Mouse (Mus musculus) MEL (cell line): ENCODE results near the gene Fpr2. TPM values are rescaled to one million over a fixed set of nuclear protein-coding genes. Genes with fewer than 3 reads are reported as not detected.
"Not testable (repeated sequence)": the region's sequence is repeated elsewhere in the genome, so short reads cannot be mapped to it uniquely, and the experiment has no call there.

Experiments used
- DNase-seq: peaks from one replicate; pipeline ENCODE4 v3.0.0; 2011; ENCODE audit warnings: low read depth, low spot score
- H3K27ac ChIP-seq: 2 replicates; pipeline ENCODE4 v1.5.1; 2012; ENCODE audit warnings: low read depth, mild to moderate bottlenecking, control low read depth, low read length, moderate library complexity; ENCODE audit not compliant: control insufficient read depth
- H3K27me3 ChIP-seq, 2 experiments: fragments of 150-350 bp in 1 of 2; sonication (generic) in 1 of 2; 2 replicates each; pipeline ENCODE4 v1.6.1; 2012; ENCODE audit warnings: low read length in 2 of 2, mild to moderate bottlenecking in 2 of 2, improper control_type of control experiment in 1 of 2, moderate library complexity in 1 of 2; ENCODE audit not compliant: insufficient read depth in 2 of 2, control insufficient read depth in 1 of 2
- H3K36me3 ChIP-seq, 2 experiments: 2 replicates each; pipeline ENCODE4 v1.6.1; 2012 to 2014; ENCODE audit warnings: low read length in 2 of 2, improper control_type of control experiment in 1 of 2, inconsistent platforms in 1 of 2, mild to moderate bottlenecking in 1 of 2; ENCODE audit not compliant: insufficient read depth in 2 of 2, control insufficient read depth in 1 of 2
- H3K4me1 ChIP-seq, 2 experiments: fragments of 150-350 bp in 1 of 2; sonication (generic) in 1 of 2; 2 replicates each; pipeline ENCODE4 v1.6.1; 2012; ENCODE audit warnings: low read length in 2 of 2, improper control_type of control experiment in 1 of 2, mild to moderate bottlenecking in 1 of 2; ENCODE audit not compliant: insufficient read depth in 2 of 2, control insufficient read depth in 1 of 2
- H3K4me3 ChIP-seq, 2 experiments: fragments of 150-350 bp in 1 of 2; sonication (generic) in 1 of 2; 2 replicates each; pipeline ENCODE4 v1.5.1; 2012; ENCODE audit warnings: low read depth in 2 of 2, low read length in 2 of 2, mild to moderate bottlenecking in 2 of 2, moderate library complexity in 2 of 2, control low read depth in 1 of 2, improper control_type of control experiment in 1 of 2; ENCODE audit not compliant: control insufficient read depth in 1 of 2, insufficient read depth in 1 of 2
- H3K79me2 ChIP-seq: 2 replicates; pipeline ENCODE4 v1.6.1; 2012; ENCODE audit warnings: mild to moderate bottlenecking, low read length, moderate library complexity; ENCODE audit not compliant: control insufficient read depth, poor library complexity, insufficient read depth
- H3K9ac ChIP-seq: 2 replicates; pipeline ENCODE4 v1.6.1; 2012; ENCODE audit warnings: low read depth, mild to moderate bottlenecking, control low read depth, low read length, moderate library complexity; ENCODE audit not compliant: control insufficient read depth, poor library complexity, severe bottlenecking
- H3K9me3 ChIP-seq: fragments of 150-350 bp; sonication (generic); replicated peaks from 2 replicates; pipeline ENCODE4 v1.6.1; 2012; ENCODE audit warnings: mild to moderate bottlenecking, low read length, improper control_type of control experiment, moderate library complexity; ENCODE audit not compliant: insufficient read depth
- BHLHE40 ChIP-seq: IDR thresholded peaks from 2 replicates; pipeline ENCODE4 v1.6.1; 2012; ENCODE audit warnings: low read depth, mild to moderate bottlenecking, inconsistent platforms, low read length, improper control_type of control experiment, borderline replicate concordance
- E2F4 ChIP-seq: IDR thresholded peaks from 2 replicates; pipeline ENCODE4 v1.6.1; 2011; ENCODE audit warnings: low read depth, low read length, improper control_type of control experiment, borderline replicate concordance
- ETS1 ChIP-seq: IDR thresholded peaks from 2 replicates; pipeline ENCODE4 v1.6.1; 2012; ENCODE audit warnings: low read depth, mild to moderate bottlenecking, inconsistent platforms, low read length, improper control_type of control experiment, moderate library complexity
- GABPA ChIP-seq: IDR thresholded peaks from 2 replicates; pipeline ENCODE4 v1.6.1; 2012; ENCODE audit warnings: low read depth, mild to moderate bottlenecking, inconsistent platforms, low read length, improper control_type of control experiment, moderate library complexity
- HCFC1 ChIP-seq: IDR thresholded peaks from 2 replicates; pipeline ENCODE4 v1.6.1; 2012; ENCODE audit warnings: low read depth, mild to moderate bottlenecking, inconsistent platforms, low read length, improper control_type of control experiment, moderate library complexity
- KAT2A ChIP-seq: conservative IDR thresholded peaks from 2 replicates; pipeline ENCODE4 v1.6.1; 2012; ENCODE audit warnings: low read depth, low read length, improper control_type of control experiment, inconsistent platforms
- MAFK ChIP-seq: IDR thresholded peaks from 2 replicates; pipeline ENCODE4 v1.6.1; 2011; ENCODE audit warnings: low read depth, mild to moderate bottlenecking, low read length, improper control_type of control experiment, borderline replicate concordance
- MEF2A ChIP-seq: IDR thresholded peaks from 2 replicates; pipeline ENCODE4 v1.6.1; 2014; ENCODE audit warnings: low read depth, mild to moderate bottlenecking, inconsistent platforms, low read length, improper control_type of control experiment; ENCODE audit not compliant: poor library complexity, insufficient replicate concordance, severe bottlenecking; ENCODE audit errors: extremely low read depth
- MXI1 ChIP-seq: IDR thresholded peaks from 2 replicates; pipeline ENCODE4 v1.6.1; 2011; ENCODE audit warnings: mild to moderate bottlenecking, low read depth, low read length, improper control_type of control experiment
- MYC ChIP-seq: IDR thresholded peaks from 2 replicates; pipeline ENCODE4 v1.6.1; 2011; ENCODE audit warnings: low read depth, mild to moderate bottlenecking, low read length, improper control_type of control experiment, moderate library complexity
- NELFE ChIP-seq: IDR thresholded peaks from 2 replicates; pipeline ENCODE4 v1.6.1; 2011; ENCODE audit warnings: low read depth, low read length, improper control_type of control experiment
- NRF1 ChIP-seq: IDR thresholded peaks from 2 replicates; pipeline ENCODE4 v1.6.1; 2014; ENCODE audit warnings: low read depth, mild to moderate bottlenecking, inconsistent platforms, low read length, improper control_type of control experiment, moderate library complexity; ENCODE audit not compliant: poor library complexity, insufficient read depth, severe bottlenecking
- POLR2A ChIP-seq, 2 experiments: IDR thresholded peaks; 2 replicates each; pipeline ENCODE4 v1.6.1; 2011 to 2012; ENCODE audit warnings: low read length in 2 of 2, mild to moderate bottlenecking in 2 of 2, control low read depth in 1 of 2, improper control_type of control experiment in 1 of 2, low read depth in 1 of 2, moderate library complexity in 1 of 2; ENCODE audit not compliant: control insufficient read depth in 1 of 2, insufficient read depth in 1 of 2, poor library complexity in 1 of 2
- RAD21 ChIP-seq: IDR thresholded peaks from 2 replicates; pipeline ENCODE4 v1.6.1; 2011; ENCODE audit warnings: mild to moderate bottlenecking, low read depth, low read length, improper control_type of control experiment
- SMC3 ChIP-seq: IDR thresholded peaks from 2 replicates; pipeline ENCODE4 v1.6.1; 2011; ENCODE audit warnings: low read depth, low read length, improper control_type of control experiment
- TCF12 ChIP-seq: IDR thresholded peaks from 2 replicates; pipeline ENCODE4 v1.6.1; 2014; ENCODE audit warnings: low read depth, mild to moderate bottlenecking, inconsistent platforms, low read length, improper control_type of control experiment, moderate library complexity
- UBTF ChIP-seq: IDR thresholded peaks from 2 replicates; pipeline ENCODE4 v1.6.1; 2012; ENCODE audit warnings: low read depth, mild to moderate bottlenecking, inconsistent platforms, low read length, improper control_type of control experiment, moderate library complexity, borderline replicate concordance; ENCODE audit not compliant: insufficient read depth
- USF1 ChIP-seq: IDR thresholded peaks from 2 replicates; pipeline ENCODE4 v1.6.1; 2014; ENCODE audit warnings: low read depth, mild to moderate bottlenecking, inconsistent platforms, low read length, improper control_type of control experiment, moderate library complexity
- USF2 ChIP-seq, 2 experiments: IDR thresholded peaks; 2 replicates each; pipeline ENCODE4 v1.6.1; 2011 to 2012; ENCODE audit warnings: improper control_type of control experiment in 2 of 2, low read length in 2 of 2, borderline replicate concordance in 1 of 2, inconsistent platforms in 1 of 2, low read depth in 1 of 2, mild to moderate bottlenecking in 1 of 2; ENCODE audit not compliant: insufficient read depth in 1 of 2
- ZC3H11A ChIP-seq: IDR thresholded peaks from 2 replicates; pipeline ENCODE4 v1.6.1; 2012; ENCODE audit warnings: low read depth, mild to moderate bottlenecking, inconsistent platforms, low read length, improper control_type of control experiment
- polyA plus RNA-seq, 2 experiments: library from polyadenylated mRNA; stranded (reverse) in 1 of 2; unstranded in 1 of 2; fragments of >175 nt in 1 of 2; fragments of >200 nt in 1 of 2; gene quantifications; 2 replicates each; pipeline versions ENCODE4 v1.2.1 to v1.2.4; 2012; ENCODE audit warnings: low replicate concordance in 2 of 2, low read depth in 1 of 2; ENCODE audit not compliant: insufficient read length in 2 of 2, insufficient read depth in 1 of 2, missing spikeins in 1 of 2
- total RNA-seq: library from RNA; depleted of rRNA; stranded (reverse); fragments of 300-350 nt; gene quantifications from 2 replicates; pipeline ENCODE4 v1.2.3, GENCODE M21; 2012

Gene Fpr2
- total and polyA plus RNA-seq, 3 experiments: not detected

- no peak overlapping the region for H3K4me3 ChIP-seq
- H3K36me3 ChIP-seq: no peaks in the 10 kb centered on the region
- H3K27me3 ChIP-seq: no peaks in the 10 kb centered on the region
- no peak overlapping the region for H3K27ac ChIP-seq
- no peak for TF ChIP-seq USF1
- TF ChIP-seq TCF12: no peak
- TF ChIP-seq POLR2A (IDR thresholded peaks at IDR 0.05; ENCODE audit: control insufficient read depth in 1 of 2, insufficient read depth in 1 of 2, low read depth in 1 of 2, low read length in 2 of 2, poor library complexity in 1 of 2): no peak
- no peak for TF ChIP-seq MYC
- TF ChIP-seq NRF1: no peak
- no peak for TF ChIP-seq E2F4
- no peak for TF ChIP-seq KAT2A
- TF ChIP-seq ZC3H11A: no peak
- TF ChIP-seq MXI1: no peak
- TF ChIP-seq BHLHE40: no peak
- TF ChIP-seq GABPA: no peak
- no peaks in the 10 kb centered on the region for H3K4me1 ChIP-seq
- H3K9me3 ChIP-seq: no peaks in the 10 kb centered on the region
- DNase-seq: no peak
- H3K9ac ChIP-seq: no peak overlapping the region
- H3K79me2 ChIP-seq: no peaks in the 10 kb centered on the region
These were observed 22.2 kb downstream of the Fpr2 start for GRCm38 (mm10) chr17:17909636-17910421.

GRCm38 (mm10) chr17:17912618-17913017 lies 25.0 kb downstream of the Fpr2 start:
- H3K27ac ChIP-seq, DNase-seq, H3K27me3 ChIP-seq, H3K79me2 ChIP-seq, H3K9me3 ChIP-seq, H3K9ac ChIP-seq, H3K4me1 ChIP-seq, H3K4me3 ChIP-seq, H3K36me3 ChIP-seq: not testable (repeated sequence)

- TF ChIP-seq NELFE: no peak
- TF ChIP-seq SMC3: no peak
- no peak for TF ChIP-seq ETS1
- TF ChIP-seq UBTF: no peak
- TF ChIP-seq USF1: no peak
- TF ChIP-seq HCFC1: no peak
- no peak for TF ChIP-seq ZC3H11A
- TF ChIP-seq RAD21: no peak
- no peak for TF ChIP-seq MAFK
- no peak for TF ChIP-seq MEF2A
- no peak for TF ChIP-seq KAT2A
- TF ChIP-seq USF2 (IDR thresholded peaks at IDR 0.05; ENCODE audit: borderline replicate concordance in 1 of 2, insufficient read depth in 1 of 2, low read depth in 1 of 2, low read length in 2 of 2): no peak
- TF ChIP-seq MXI1: no peak
- Histone ChIP-seq H3K9ac (no peak overlapping the region), H3K36me3 (no peaks in the 10 kb centered on the region), H3K4me1 (no peaks in the 10 kb centered on the region), H3K9me3 (no peaks in the 10 kb centered on the region), H3K79me2 (no peaks in the 10 kb centered on the region), H3K27ac (no peak overlapping the region), H3K4me3 (no peak overlapping the region), H3K27me3 (no peaks in the 10 kb centered on the region)
- DNase-seq: no peak
These were observed 29.8 kb downstream of the Fpr2 start for GRCm38 (mm10) chr17:17917376-17917775.
